ENCODE assay signal across 24 mouse cellular contexts in the genomic region with DNA sequence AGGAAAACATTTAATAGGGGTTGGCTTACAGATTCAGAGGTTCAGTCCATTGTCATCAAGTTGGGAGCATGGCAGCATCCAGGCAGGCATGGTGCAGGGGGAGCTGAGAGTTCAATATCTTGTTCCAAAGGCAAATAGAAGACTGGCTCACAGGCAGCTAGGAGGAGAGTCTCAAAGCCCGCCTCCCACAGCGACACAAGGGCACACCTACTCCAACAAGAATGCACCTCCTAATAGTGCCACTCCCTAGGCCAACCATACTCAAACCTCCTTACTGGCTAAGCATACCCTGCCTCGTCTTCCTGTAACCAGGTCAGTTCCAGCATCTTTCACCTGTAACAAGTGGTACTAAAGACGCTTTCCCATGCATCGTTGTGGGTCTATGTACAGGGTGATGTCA.
"Had no signal": no experiment of that assay in that cellular context is flagged by ENCODE, and none has a peak within 500 bp of the region (broad histone marks: within the 10 kb centered on the region; RNA-seq: fewer than 3 reads in every experiment).

No protein-coding gene starts in this region.

- H3K27ac ChIP-seq: gastrocnemius, adult 2 months; heart, adult 2 months; hindbrain, embryonic 10.5 days; hindbrain, embryonic 12.5 days; hindbrain, embryonic 14.5 days; intestine, embryonic 15.5 days; limb, embryonic 13.5 days; limb, embryonic 15.5 days had no signal

- H3K4me1 ChIP-seq: hindbrain, embryonic 10.5 days; hindbrain, embryonic 12.5 days; intestine, embryonic 15.5 days; limb, embryonic 13.5 days had no signal

- H3K36me3 ChIP-seq: hindbrain, embryonic 10.5 days; hindbrain, embryonic 12.5 days; intestine, embryonic 15.5 days; limb, embryonic 13.5 days; limb, embryonic 15.5 days had no signal

- H3K4me2 ChIP-seq: heart, embryonic 11.5 days; hindbrain, embryonic 12.5 days; hindbrain, embryonic 14.5 days; intestine, embryonic 15.5 days; limb, embryonic 13.5 days; limb, embryonic 15.5 days had no signal

- DNase-seq: gastrocnemius, adult 2 months; gastrocnemius, postnatal 10 days; gastrocnemius, postnatal 25 days; heart, adult 2 months; heart, postnatal 10 days; heart, postnatal 4 days; kidney, adult 18-20 months; kidney, adult 8-10 months; kidney, postnatal 10 days; kidney, postnatal 25 days; kidney, postnatal 4 days; layer of hippocampus, adult 9-11 months; layer of hippocampus, postnatal 36 days; left cerebral cortex, postnatal 4 days had no signal

- ATAC-seq: hindbrain, embryonic 16.5 days; inflammation-experienced regulatory T-cells, adult 6 months; intestine, embryonic 15.5 days; intestine, postnatal 0 days had no signal

- H3K4me3 ChIP-seq: gastrocnemius, adult 2 months; heart, adult 2 months; hindbrain, embryonic 10.5 days; hindbrain, embryonic 12.5 days; intestine, embryonic 15.5 days; limb, embryonic 13.5 days; limb, embryonic 15.5 days had no signal

- H3K9me3 ChIP-seq: hindbrain, embryonic 12.5 days; intestine, embryonic 15.5 days; limb, embryonic 13.5 days; limb, embryonic 15.5 days had no signal

- H3K9ac ChIP-seq: hindbrain, embryonic 12.5 days; hindbrain, embryonic 14.5 days; intestine, embryonic 15.5 days; limb, embryonic 13.5 days; limb, embryonic 15.5 days had no signal

- H3K27me3 ChIP-seq: hindbrain, embryonic 12.5 days; intestine, embryonic 15.5 days; limb, embryonic 13.5 days; limb, embryonic 15.5 days had no signal
